Mouse (Mus musculus): ENCODE results near the gene Gpc2.
A peak's percentile ranks its signal among the peaks of the same experiment; 100 is the strongest.

Gpc2 gene

GRCm38 (mm10) chr5:138262582-138263240 is 17.1 kb downstream of the Gpc2 start:
- no peak for DNase-seq (ENCODE audit: extremely low spot score, low read depth, low spot score)

DNA sequence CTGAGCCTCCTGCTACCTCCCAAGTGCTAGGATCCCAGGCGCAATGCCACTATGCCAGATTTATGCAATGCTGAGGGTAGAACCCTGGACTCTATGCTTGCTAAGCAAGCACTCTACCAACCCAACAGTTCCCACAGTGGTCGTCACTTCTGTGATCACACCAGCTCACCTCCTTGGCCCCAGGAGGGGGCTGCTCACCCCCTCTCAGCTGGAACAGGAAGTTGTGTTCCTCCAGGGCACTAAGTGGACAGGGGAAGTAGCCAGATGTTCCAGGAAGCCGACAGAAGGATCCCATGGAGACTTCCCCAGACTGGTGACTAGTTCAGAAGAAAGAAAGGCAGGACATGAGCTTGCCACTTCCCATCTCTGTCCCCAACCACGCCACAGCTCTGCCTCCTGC is 17.8 kb downstream of the Gpc2 start:
- no peak for DNase-seq (ENCODE audit: extremely low spot score, low read depth, low spot score)

GRCm38 (mm10) chr5:138260834-138261233 is 19.0 kb downstream of the Gpc2 start:
- DNase-seq (ENCODE audit: extremely low spot score, low read depth, low spot score) = no peak

GRCm38 (mm10) chr5:138260051-138260450 is 19.8 kb downstream of the Gpc2 start:
- no peak for DNase-seq (ENCODE audit: extremely low spot score, low read depth, low spot score)

DNA sequence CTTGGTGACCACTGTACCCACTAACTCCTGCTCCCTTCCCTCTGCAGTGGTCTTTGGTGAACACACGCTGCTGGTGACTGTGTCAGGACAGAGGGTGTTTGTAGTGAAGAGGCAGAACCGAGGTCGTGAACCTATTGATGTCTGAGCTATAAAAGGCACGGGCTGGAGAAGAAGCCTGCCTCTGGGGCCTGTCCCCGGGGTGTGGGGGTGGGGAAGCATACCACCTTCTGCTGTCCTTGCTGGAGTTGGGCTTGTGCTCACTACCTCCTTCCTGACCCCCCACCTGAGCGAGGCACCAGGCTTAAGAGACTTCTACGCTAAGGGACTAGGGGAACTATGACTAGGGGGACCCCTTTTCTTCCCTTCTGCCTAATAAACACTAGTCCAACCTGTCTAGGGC is 20.8 kb downstream of the Gpc2 start:
- DNase-seq (ENCODE audit: extremely low spot score, low read depth, low spot score) = no peak

DNA sequence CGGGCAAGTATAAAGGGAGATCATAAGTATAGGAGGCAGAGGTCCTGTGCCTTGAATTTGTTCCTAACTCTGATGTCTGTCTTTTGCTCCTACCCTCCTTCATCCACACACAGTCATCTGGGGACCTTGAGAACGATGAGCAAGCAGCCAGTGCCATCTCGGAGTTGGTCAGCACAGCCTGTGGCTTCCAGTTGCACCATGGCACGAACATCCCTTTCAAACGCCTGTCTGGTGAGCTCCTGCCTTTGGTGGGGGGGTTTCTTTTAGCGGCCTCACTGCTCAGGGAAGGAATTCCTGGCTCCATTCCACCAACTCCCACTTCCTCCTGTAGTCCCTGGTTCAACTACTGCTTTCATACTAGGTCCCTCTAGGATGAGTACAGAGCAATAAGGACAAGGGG is 21.3 kb downstream of the Gpc2 start:
- DNase-seq (ENCODE audit: extremely low spot score, low read depth, low spot score) = no peak

DNA sequence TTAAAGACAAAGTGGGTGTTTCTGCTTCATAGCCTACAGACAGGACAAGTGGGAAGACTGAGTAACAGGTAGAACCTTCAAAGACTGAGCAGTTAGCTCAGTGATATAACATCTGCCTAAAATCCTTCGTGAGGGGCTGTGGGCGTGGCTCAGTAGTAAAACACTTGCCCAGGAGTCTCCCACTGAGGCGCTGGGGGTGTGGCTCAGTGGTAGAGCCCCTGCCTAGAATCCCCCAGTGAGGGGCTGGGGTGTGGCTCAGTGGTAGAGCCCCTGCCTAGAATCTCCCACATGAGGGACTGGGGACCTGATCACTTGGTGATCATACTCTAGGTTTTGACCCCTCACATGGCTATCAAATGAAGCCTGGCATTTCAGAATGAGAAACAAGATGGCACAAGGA is 21.7 kb downstream of the Gpc2 start:
- DNase-seq (ENCODE audit: extremely low spot score, low read depth, low spot score) = no peak

DNA sequence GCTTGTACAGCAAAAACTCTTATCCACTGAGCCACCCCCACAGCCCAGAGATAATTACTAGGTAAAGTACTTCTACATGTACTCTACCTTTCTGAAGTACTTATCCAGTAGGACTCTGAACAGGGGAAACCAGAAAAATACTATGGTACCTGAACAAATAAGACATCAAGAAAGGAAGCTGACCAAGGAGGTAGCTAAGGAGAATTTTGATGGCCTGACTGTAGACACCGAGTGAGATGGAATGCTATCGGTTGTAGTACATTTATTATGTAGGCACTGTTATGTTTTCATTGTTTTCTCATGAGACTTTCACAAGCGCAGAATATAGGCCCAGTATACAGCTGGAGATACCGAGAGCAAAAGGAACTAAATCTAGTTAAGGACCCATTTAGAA is 22.2 kb downstream of the Gpc2 start:
- DNase-seq (ENCODE audit: extremely low spot score, low read depth, low spot score) = no peak

GRCm38 (mm10) chr5:138256966-138257584 is 22.7 kb downstream of the Gpc2 start:
- no peak for DNase-seq (ENCODE audit: extremely low spot score, low read depth, low spot score)

DNA sequence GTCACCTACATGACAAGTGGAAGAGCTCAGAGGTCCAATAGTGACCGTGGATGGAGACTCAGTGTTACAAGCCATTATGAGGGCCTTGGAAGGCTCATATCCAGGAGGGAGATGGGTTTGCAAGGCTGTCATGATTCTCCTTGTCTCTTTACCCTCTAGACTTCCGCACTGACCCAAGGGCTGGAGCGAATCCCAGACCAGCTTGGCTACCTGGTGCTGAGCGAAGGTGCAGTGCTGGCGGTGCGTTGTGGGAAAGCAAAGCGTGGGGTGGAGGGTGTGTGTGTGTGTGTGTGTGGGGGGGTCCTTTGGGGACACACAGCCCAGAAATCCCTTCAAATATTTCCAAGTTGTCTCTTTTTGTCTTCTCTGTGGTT is 23.7 kb downstream of the Gpc2 start:
- no peak for DNase-seq (ENCODE audit: extremely low spot score, low read depth, low spot score)

- DNase-seq (ENCODE audit: extremely low spot score, low read depth, low spot score) = peak; percentile 89
Observed at GRCm38 (mm10) chr5:138255353-138256093, 24.3 kb downstream of the Gpc2 start, which contains the start of gene Lamtor4. Gene Lamtor4, plus strand, starts transcription at chr5:138255482.

DNA sequence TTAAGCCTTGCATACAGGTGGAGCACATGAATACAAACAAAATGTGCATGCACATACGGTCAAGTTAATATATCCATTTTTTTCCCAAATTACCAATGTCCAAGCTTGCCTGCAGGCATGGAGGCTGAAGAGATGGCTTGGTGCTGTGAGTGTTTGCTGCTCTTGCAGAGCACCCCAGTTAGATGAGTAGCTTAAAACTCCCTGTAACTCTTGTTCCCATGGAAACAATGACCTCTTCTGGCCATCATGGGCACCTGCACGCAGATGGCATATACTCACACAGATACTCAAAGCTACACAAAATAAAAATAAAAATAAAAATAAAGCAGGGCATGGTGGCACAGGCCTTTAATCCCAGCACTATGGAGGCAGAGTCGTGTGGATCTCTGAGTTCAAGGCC is 26.7 kb downstream of the Gpc2 start:
- no peak for DNase-seq (ENCODE audit: extremely low spot score, low read depth, low spot score)

DNA sequence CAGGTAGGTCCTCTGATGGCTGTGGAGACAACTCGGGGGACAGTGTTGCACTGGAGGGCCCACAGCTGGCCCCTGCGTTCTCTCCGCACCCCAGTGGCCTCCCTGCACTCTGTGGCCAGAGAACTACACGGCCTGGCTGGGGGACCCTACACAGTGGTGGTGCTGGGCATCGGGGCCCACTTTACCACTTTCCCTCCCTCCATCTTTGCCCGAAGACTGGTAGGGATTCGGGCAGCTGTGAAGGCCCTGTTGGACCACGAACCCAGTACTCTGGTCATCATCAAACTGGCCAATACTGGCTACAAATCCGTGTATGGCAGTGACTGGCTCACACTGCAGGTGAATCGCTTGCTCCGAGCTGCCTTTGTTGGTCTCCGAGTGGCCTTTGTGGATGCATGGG is 28.7 kb downstream of the Gpc2 start:
- no peak for DNase-seq (ENCODE audit: extremely low spot score, low read depth, low spot score)

- no peak for DNase-seq (ENCODE audit: extremely low spot score, low read depth, low spot score)
Observed at GRCm38 (mm10) chr5:138241511-138241910, 38.3 kb downstream of the Gpc2 start.

DNA sequence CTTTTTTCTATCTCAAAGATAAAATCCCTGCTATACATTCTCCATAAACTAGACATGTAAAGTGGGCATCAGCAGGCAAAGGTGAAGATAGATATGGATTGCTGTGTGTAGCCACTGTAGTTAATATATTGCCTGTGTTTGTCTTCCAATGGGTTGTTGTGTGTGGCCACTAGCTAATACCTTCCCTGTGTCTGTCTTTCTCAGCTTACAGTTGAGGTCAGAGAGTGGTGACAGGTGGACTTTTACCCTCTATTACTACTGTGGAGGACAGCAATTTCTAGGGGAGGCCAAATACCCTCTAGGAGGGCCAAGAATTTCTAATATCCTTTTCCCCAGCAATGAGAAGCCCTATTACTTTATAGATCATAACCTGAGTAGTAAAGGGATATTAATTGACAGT is 45.6 kb downstream of the Gpc2 start:
- no peak for DNase-seq (ENCODE audit: extremely low spot score, low read depth, low spot score)

- DNase-seq (ENCODE audit: extremely low spot score, low read depth, low spot score) = no peak
Observed at GRCm38 (mm10) chr5:138233778-138234177, 46.0 kb downstream of the Gpc2 start.

DNA sequence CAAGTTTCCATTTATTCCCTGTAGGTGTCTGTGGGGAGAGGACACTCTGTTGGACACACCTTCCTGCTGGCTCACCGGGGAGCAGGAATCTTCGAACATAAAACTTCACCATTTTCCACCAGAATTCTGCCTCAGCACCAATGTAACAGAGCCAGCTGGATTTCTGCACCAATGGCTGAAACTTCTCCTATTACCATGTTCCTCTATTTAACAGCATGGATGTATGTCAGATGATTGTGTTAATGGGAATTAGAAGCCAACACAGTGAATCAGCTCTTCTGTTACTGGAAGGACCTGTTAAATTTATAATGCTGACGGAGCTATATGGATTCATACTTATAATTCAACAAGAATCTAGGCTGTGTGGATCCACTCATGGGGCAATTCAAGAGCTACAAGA is 50.3 kb downstream of the Gpc2 start:
- no peak for DNase-seq (ENCODE audit: extremely low spot score, low read depth, low spot score)

GRCm38 (mm10) chr5:138228026-138228425 is 51.8 kb downstream of the Gpc2 start:
- DNase-seq (ENCODE audit: extremely low spot score, low read depth, low spot score) = no peak

GRCm38 (mm10) chr5:138227367-138227766 is 52.4 kb downstream of the Gpc2 start:
- no peak for DNase-seq (ENCODE audit: extremely low spot score, low read depth, low spot score)

DNA sequence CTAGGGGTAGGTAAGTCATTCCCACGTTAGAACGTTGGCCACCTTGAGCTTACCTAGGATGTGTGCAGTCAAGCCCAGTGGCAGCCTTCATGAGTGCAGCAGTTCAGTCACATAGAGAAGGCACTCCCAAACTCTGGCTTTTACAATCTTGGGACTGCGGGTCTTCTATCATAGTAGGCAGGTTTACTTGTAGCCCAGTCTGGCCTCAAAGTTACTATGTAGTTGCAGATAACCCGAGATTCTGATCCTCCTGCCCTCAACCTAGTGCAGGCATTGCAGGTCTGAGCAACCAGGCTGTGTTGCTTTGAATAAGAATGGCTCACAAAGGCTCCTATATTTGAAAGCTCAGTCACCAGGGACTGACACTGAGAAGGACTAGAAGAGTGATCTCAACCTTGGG is 53.3 kb downstream of the Gpc2 start:
- no peak for DNase-seq (ENCODE audit: extremely low spot score, low read depth, low spot score)

DNA sequence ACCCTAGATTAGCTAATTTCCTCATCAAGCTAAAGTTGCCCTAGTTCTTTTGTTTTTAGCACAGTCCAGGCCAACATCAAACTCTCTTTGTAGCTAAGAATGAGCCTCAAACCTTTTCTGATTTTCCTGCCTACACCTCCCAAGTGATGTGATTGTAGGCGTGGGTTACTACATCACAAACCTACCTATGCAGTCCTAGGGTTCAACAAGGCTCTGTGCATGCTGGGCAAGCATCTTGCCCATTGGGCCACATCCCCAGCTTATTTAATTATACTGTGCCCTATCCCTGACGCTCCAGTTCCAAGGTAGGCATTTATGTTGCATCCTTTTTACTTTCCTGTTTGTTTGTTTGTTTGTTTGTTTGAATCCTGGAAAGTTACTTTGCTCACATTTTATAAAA is 54.1 kb downstream of the Gpc2 start, which contains the start of gene Nxpe5:
Gene Nxpe5, plus strand, starts transcription at position 199 of the 400 bp plus-strand sequence.
- no peak for DNase-seq (ENCODE audit: extremely low spot score, low read depth, low spot score)
